Mouse (Mus musculus): Measurements from ENCODE around the gene Cox7a2.

Gene Cox7a2

DNA sequence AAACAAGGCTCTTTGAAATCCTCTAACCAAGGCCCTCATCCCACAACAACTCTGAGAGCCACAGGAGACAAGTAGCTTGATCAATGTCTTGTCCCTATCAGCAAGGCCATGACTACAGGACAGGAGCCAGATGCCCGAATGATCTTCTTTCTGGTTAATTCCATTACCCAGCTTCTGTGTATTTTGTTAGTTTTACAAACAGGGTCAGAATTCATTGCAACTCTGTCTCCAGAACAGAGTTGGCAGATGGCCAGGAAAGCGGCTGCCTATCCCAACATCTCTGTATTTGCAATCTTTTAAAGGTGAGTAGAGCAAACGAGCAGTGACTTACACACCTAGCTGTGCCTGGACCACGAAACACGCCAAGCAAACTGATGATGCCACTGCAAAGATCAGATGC is 29.4 kb downstream of the Cox7a2 start:
- no peak for DNase-seq (ENCODE audit: low spot score)

GRCm38 (mm10) chr9:79723090-79723489 is 36.6 kb downstream of the Cox7a2 start:
- peak; percentile 77 for DNase-seq (ENCODE audit: low spot score)

DNA sequence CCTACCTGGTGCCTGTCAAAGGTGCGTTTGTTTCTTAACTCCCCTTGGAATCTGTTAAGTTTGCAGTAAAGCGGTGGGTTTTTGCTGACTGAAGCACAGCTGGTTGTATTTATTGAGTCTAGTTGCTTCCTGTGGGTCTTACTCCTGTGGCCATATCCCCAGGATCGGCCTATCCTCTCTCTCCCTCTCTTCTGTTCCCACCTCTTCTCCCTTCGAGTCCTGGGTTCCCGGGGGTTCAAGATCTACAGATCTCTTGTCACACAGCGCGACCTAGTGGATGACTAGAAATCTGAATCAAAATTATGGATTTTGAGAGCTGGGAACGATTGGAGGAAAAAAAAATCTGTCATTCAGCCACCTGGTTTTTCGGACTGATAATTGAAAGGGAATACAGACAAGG is 38.6 kb downstream of the Cox7a2 start:
- DNase-seq (ENCODE audit: low spot score) = peak; percentile 83

DNA sequence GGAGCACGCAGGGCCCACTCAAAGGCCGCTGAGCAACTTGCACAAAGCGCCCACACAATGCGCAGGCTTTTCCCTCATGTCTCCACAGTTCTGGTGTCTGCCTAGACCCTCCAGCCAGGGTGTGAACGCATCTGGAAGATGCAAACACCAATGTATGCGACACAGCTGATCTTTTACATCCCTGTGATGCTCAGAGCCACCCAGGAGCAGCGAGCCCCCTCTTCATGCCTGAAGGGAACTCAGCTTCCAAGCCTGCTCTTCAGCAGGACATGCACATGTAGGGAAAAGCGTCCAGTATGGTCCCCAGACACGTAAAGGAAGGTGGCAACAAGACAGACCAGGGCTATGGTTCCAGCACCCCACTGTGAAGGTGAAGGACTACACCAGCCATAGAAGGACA is 39.5 kb downstream of the Cox7a2 start:
- DNase-seq (ENCODE audit: low spot score) = peak; percentile 19

DNA sequence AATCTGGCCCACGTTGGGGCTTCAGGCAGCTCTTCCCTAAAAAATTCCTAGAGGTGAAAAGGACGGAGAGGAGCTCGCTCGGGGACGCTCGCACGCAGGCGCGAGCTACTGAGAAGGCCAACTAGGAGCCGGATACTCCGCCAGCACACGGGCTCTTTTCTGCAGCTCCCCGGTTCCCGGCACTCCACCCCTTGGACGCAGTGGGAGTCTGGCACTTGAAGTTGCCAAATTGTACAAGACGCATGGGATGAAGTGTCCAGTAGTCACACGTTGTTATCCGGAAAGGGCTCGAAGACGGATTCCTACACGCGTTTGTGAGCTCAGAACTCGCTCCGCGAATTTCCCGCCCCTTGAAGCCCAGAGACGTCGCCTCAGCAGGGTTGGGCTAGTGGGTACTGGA is 40.2 kb downstream of the Cox7a2 start:
- peak; percentile 55 for DNase-seq (ENCODE audit: low spot score)

- DNase-seq (ENCODE audit: low spot score) = peak; percentile 65
These were observed 41.0 kb downstream of the Cox7a2 start, which contains the start of gene Col12a1 for GRCm38 (mm10) chr9:79718481-79719370. TSS of gene Col12a1 (minus strand) at chr9:79718831.

DNA sequence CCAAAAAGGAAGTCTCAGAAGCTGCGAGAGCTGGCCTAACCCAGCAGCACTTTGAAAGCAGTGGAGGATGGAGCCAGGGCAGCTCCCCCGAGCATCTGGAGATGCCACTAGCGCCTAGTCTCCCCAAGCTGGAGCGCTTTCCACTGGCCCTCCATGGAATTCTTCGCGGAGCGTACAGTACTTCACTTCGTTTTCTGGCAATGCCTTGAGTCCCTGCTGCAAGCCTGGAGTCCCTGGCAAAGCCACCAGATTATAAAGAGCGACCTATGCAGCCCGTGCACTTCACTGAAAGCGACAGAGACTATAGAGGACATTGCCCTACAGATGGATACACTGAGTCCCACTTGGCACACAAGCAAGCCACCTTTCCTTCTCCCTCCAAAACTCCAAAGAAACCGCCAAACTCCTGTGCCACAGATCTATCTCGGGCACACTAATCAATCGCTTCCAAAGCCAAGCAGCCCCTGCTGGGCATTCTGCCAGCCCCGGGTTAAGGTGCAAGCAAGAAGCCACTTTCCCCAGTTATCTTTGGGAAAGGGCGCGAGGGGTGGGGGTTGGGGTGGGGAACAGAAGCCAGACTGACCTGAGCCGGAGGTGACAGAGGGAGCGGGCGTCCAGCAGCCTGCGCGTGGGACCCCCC is 41.7 kb downstream of the Cox7a2 start:
- DNase-seq (ENCODE audit: low spot score) = no peak

GRCm38 (mm10) chr9:79716909-79717835 is 42.5 kb downstream of the Cox7a2 start:
- DNase-seq (ENCODE audit: low spot score) = peak; percentile 89

- no peak for DNase-seq (ENCODE audit: low spot score)
These were observed 43.2 kb downstream of the Cox7a2 start for GRCm38 (mm10) chr9:79716496-79716895.

DNA sequence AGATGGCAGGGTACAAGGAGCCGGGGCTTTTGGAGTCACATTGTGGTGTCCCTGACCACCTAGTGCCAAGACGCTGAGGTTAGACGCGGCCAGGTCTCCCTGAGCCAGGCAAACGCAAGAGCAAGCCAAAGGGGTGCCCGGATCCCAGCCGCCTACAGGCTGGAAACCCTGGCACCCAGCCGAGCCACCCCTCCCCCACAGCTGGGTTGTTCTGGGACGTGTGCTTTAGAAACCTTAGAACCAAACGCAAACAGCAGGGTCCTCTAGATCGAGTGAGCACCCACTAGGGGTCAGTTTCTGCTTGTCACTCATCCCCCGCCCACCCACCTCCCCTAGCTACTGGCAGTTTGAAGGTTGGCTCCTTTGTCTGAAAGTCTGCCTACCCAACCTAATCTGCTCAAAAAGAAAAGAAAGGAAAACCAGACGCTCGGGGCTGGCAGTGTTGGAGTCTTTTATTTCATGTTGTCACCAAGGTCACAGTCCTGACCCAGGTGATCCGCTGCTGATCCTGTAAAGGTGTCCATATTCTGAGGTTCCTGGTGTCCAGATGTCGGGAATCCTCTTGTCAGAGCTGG is 45.1 kb downstream of the Cox7a2 start:
- peak; percentile 39 for DNase-seq (ENCODE audit: low spot score)

All from embryo, embryonic 10 days (tissue).